Mouse (Mus musculus): ENCODE data around the gene Gabrb2.

- TF ChIP-seq POLR2A (IDR thresholded peaks at IDR 0.05; ENCODE audit: low read depth, low read length) (no peak), CTCF (IDR thresholded peaks at IDR 0.05; ENCODE audit: borderline replicate concordance, insufficient read depth, low read length) (no peak)
These were observed 232.0 kb downstream of the Gabrb2 start for GRCm38 (mm10) chr11:42651572-42651971.

Data from embryonic fibroblast, embryonic 13.5 days (primary cell).